Mouse (Mus musculus): ENCODE measurements around the gene Il18r1. TPM values are rescaled to one million over a fixed set of nuclear protein-coding genes. Genes with fewer than 3 reads are reported as not detected.
A peak's percentile ranks its signal among the peaks of the same experiment; 100 is the strongest.

Gene Il18r1
- 0.10 and 0.14 TPM in 2 replicates for polyA plus RNA-seq (2015; fragmentation: Nextera tagmentation; extraction: Ambion mirVana)

GRCm38 (mm10) chr1:40465477-40466430 lies at the start of gene Il18r1:
Gene Il18r1, plus strand, starts transcription at chr1:40465552.
- Histone ChIP-seq H3K4me2 (replicated peaks) (peak within 1 kb of the TSS; percentile 32), H3K4me1 (no peaks in the 10 kb centered on the region), H3K27ac (no peak within 1 kb of the TSS), H3K9me3 (no peaks in the 10 kb centered on the region), H3K9ac (no peak within 1 kb of the TSS), H3K27me3 (no peaks in the 10 kb centered on the region; the same call in 1 of the 2 replicates), H3K4me3 (no peak within 1 kb of the TSS), H3K36me3 (no peaks in the 10 kb centered on the region)
- no peak for ATAC-seq (ENCODE audit: low FRiP score, low read depth)
- WGBS = 43% methylated on average over 20 of the region's 20 CpGs

GRCm38 (mm10) chr1:40417034-40417433 lies 48.3 kb upstream of the Il18r1 start:
- no peaks in the 10 kb centered on the region for H3K4me1 ChIP-seq
- no peak overlapping the region for H3K4me3 ChIP-seq
- H3K9me3 ChIP-seq = no peaks in the 10 kb centered on the region
- H3K4me2 ChIP-seq (replicated peaks) = no peak overlapping the region
- H3K9ac ChIP-seq = no peak overlapping the region
- WGBS = 88% methylated on average over 2 of the region's 2 CpGs
- no peaks in the 10 kb centered on the region for H3K36me3 ChIP-seq
- no peak overlapping the region for H3K27ac ChIP-seq
- no peaks in the 10 kb centered on the region for H3K27me3 ChIP-seq
- no peak for ATAC-seq (ENCODE audit: low FRiP score, low read depth)

GRCm38 (mm10) chr1:40418512-40418911 lies 46.8 kb upstream of the Il18r1 start:
- 76% methylated on average over 5 of the region's 5 CpGs for WGBS
- no peak overlapping the region for H3K4me2 ChIP-seq (replicated peaks)
- no peaks in the 10 kb centered on the region for H3K9me3 ChIP-seq
- no peak overlapping the region for H3K4me3 ChIP-seq
- no peak overlapping the region for H3K9ac ChIP-seq
- no peak overlapping the region for H3K27ac ChIP-seq
- no peak for ATAC-seq (ENCODE audit: low FRiP score, low read depth)
- no peaks in the 10 kb centered on the region for H3K27me3 ChIP-seq
- H3K36me3 ChIP-seq = no peaks in the 10 kb centered on the region
- no peaks in the 10 kb centered on the region for H3K4me1 ChIP-seq

- Histone ChIP-seq H3K9ac (no peak overlapping the region), H3K27me3 (no peaks in the 10 kb centered on the region), H3K9me3 (no peaks in the 10 kb centered on the region), H3K4me1 (no peaks in the 10 kb centered on the region), H3K4me2 (replicated peaks) (no peak overlapping the region), H3K4me3 (no peak overlapping the region), H3K27ac (no peak overlapping the region), H3K36me3 (no peaks in the 10 kb centered on the region)
- no peak for ATAC-seq (ENCODE audit: low FRiP score, low read depth)
- WGBS = 88% methylated on average over 6 of the region's 6 CpGs
These were observed 41.5 kb upstream of the Il18r1 start for GRCm38 (mm10) chr1:40423892-40424291.

GRCm38 (mm10) chr1:40427270-40427669 lies 38.1 kb upstream of the Il18r1 start:
- H3K4me1 ChIP-seq = no peaks in the 10 kb centered on the region
- ATAC-seq (ENCODE audit: low FRiP score, low read depth) = no peak
- WGBS = 89% methylated on average over 9 of the region's 9 CpGs
- no peaks in the 10 kb centered on the region for H3K9me3 ChIP-seq
- H3K27me3 ChIP-seq = no peaks in the 10 kb centered on the region
- H3K27ac ChIP-seq = no peak overlapping the region
- no peak overlapping the region for H3K4me2 ChIP-seq (replicated peaks)
- no peak overlapping the region for H3K4me3 ChIP-seq
- H3K9ac ChIP-seq = no peak overlapping the region
- no peaks in the 10 kb centered on the region for H3K36me3 ChIP-seq

GRCm38 (mm10) chr1:40427901-40428300 lies 37.5 kb upstream of the Il18r1 start:
- H3K27me3 ChIP-seq = no peaks in the 10 kb centered on the region
- H3K4me1 ChIP-seq = no peaks in the 10 kb centered on the region
- ATAC-seq (ENCODE audit: low FRiP score, low read depth) = no peak
- H3K4me2 ChIP-seq (replicated peaks) = no peak overlapping the region
- H3K36me3 ChIP-seq = no peaks in the 10 kb centered on the region
- H3K9ac ChIP-seq = no peak overlapping the region
- no peak overlapping the region for H3K4me3 ChIP-seq
- no peaks in the 10 kb centered on the region for H3K9me3 ChIP-seq
- H3K27ac ChIP-seq = no peak overlapping the region
- 82% methylated on average over 1 of the region's 1 CpGs for WGBS

- Histone ChIP-seq H3K27ac (no peak within 1 kb of the TSS), H3K9ac (no peak within 1 kb of the TSS), H3K4me1 (no peaks in the 10 kb centered on the region), H3K27me3 (no peaks in the 10 kb centered on the region), H3K4me2 (replicated peaks) (no peak within 1 kb of the TSS), H3K4me3 (no peak within 1 kb of the TSS), H3K36me3 (no peaks in the 10 kb centered on the region), H3K9me3 (no peaks in the 10 kb centered on the region)
- 80% methylated on average over 5 of the region's 5 CpGs for WGBS
- no peak for ATAC-seq (ENCODE audit: low FRiP score, low read depth)
These were observed 36.3 kb upstream of the Il18r1 start, which contains the start of gene Il1rl1 for GRCm38 (mm10) chr1:40428910-40429675. Gene Il1rl1, plus strand, starts transcription at chr1:40429570.

GRCm38 (mm10) chr1:40430143-40430834 lies 35.1 kb upstream of the Il18r1 start:
- Histone ChIP-seq H3K4me2 (replicated peaks) (no peak overlapping the region), H3K36me3 (no peaks in the 10 kb centered on the region), H3K27me3 (no peaks in the 10 kb centered on the region), H3K4me1 (no peaks in the 10 kb centered on the region), H3K9me3 (no peaks in the 10 kb centered on the region), H3K9ac (no peak overlapping the region), H3K4me3 (no peak overlapping the region), H3K27ac (no peak overlapping the region)
- ATAC-seq (ENCODE audit: low FRiP score, low read depth) = no peak
- 69% methylated on average over 4 of the region's 4 CpGs for WGBS

GRCm38 (mm10) chr1:40432169-40432568 lies 33.2 kb upstream of the Il18r1 start:
- Histone ChIP-seq H3K27ac (no peak overlapping the region), H3K4me1 (no peaks in the 10 kb centered on the region), H3K36me3 (no peaks in the 10 kb centered on the region), H3K9me3 (no peaks in the 10 kb centered on the region), H3K9ac (no peak overlapping the region), H3K27me3 (no peaks in the 10 kb centered on the region), H3K4me3 (no peak overlapping the region), H3K4me2 (replicated peaks) (no peak overlapping the region)
- WGBS = 89% methylated on average over 2 of the region's 2 CpGs
- ATAC-seq (ENCODE audit: low FRiP score, low read depth) = no peak

GRCm38 (mm10) chr1:40435936-40436335 lies 29.4 kb upstream of the Il18r1 start:
- peak; percentile 67; the same call in 1 of the 2 replicates for ATAC-seq (ENCODE audit: low FRiP score, low read depth)
- Histone ChIP-seq H3K4me2 (replicated peaks) (no peak overlapping the region), H3K9ac (no peak overlapping the region)

GRCm38 (mm10) chr1:40437340-40437739 lies 28.0 kb upstream of the Il18r1 start:
- no peaks in the 10 kb centered on the region for H3K9me3 ChIP-seq
- WGBS = 95% methylated on average over 2 of the region's 2 CpGs
- ATAC-seq (ENCODE audit: low FRiP score, low read depth) = no peak
- no peak overlapping the region for H3K4me2 ChIP-seq (replicated peaks)
- no peak overlapping the region for H3K4me3 ChIP-seq
- H3K9ac ChIP-seq = no peak overlapping the region
- H3K4me1 ChIP-seq = no peaks in the 10 kb centered on the region
- H3K36me3 ChIP-seq = no peaks in the 10 kb centered on the region
- H3K27ac ChIP-seq = no peak overlapping the region
- H3K27me3 ChIP-seq = no peaks in the 10 kb centered on the region

More at GRCm38 (mm10) chr1:40435936-40436335, 29.4 kb upstream of the Il18r1 start:
- Histone ChIP-seq H3K4me1 (no peaks in the 10 kb centered on the region), H3K27ac (no peak overlapping the region), H3K9me3 (no peaks in the 10 kb centered on the region), H3K36me3 (no peaks in the 10 kb centered on the region), H3K4me3 (no peak overlapping the region), H3K27me3 (no peaks in the 10 kb centered on the region)
- 21% methylated on average over 3 of the region's 3 CpGs for WGBS

GRCm38 (mm10) chr1:40439504-40439903 lies 25.8 kb upstream of the Il18r1 start:
- H3K9me3 ChIP-seq = no peaks in the 10 kb centered on the region
- no peak for ATAC-seq (ENCODE audit: low FRiP score, low read depth)
- 58% methylated on average over 8 of the region's 8 CpGs for WGBS
- no peaks in the 10 kb centered on the region for H3K4me1 ChIP-seq
- H3K36me3 ChIP-seq = no peaks in the 10 kb centered on the region
- no peak overlapping the region for H3K9ac ChIP-seq
- no peak overlapping the region for H3K27ac ChIP-seq
- no peaks in the 10 kb centered on the region for H3K27me3 ChIP-seq
- no peak overlapping the region for H3K4me3 ChIP-seq
- no peak overlapping the region for H3K4me2 ChIP-seq (replicated peaks)
